Comparison of ENCODE assay signal across 8 mouse cellular contexts in genomic region chr11:115812095-115812494, GRCm38 (mm10). TPM values are rescaled to one million over a fixed set of nuclear protein-coding genes. Genes with fewer than 3 reads are reported as not detected.
DNase-seq lines count a peak whose midpoint lies in the region; ATAC-seq lines count a peak whose summit lies in the region.

No protein-coding gene starts in this region.

- DNase-seq in adrenal gland, adult 2 months, result peak; percentile 82
- DNase-seq in Muller cell, postnatal 12 days (ENCODE audit: inconsistent ontology term), result no peak
- no peak for DNase-seq in gastrocnemius, postnatal 4 days (ENCODE audit: low spot score in 2 of 2)

- H3K36me3 ChIP-seq in forebrain, embryonic 13.5 days (ENCODE audit: poor library complexity, severe bottlenecking), result peaks cover 14% of the 10 kb centered on the region
- peaks cover 3% of the 10 kb centered on the region; the same call in 1 of the 2 replicates for H3K36me3 ChIP-seq in hindbrain, embryonic 15.5 days
- peaks cover 40% of the 10 kb centered on the region for H3K36me3 ChIP-seq in liver, embryonic 12.5 days
- no peaks in the 10 kb centered on the region for H3K36me3 ChIP-seq in neural tube, embryonic 14.5 days (ENCODE audit: control insufficient read depth, insufficient read depth, low read length)

- peak overlapping the region; percentile 89 for H3K4me3 ChIP-seq in forebrain, embryonic 13.5 days
- H3K4me3 ChIP-seq in hindbrain, embryonic 15.5 days, result peak overlapping the region; percentile 59
- peak overlapping the region; percentile 93 for H3K4me3 ChIP-seq in liver, embryonic 12.5 days
- peak overlapping the region; percentile 89 for H3K4me3 ChIP-seq in neural tube, embryonic 14.5 days (ENCODE audit: low read depth, low read length)

- H3K4me1 ChIP-seq in forebrain, embryonic 13.5 days, result peaks cover 74% of the 10 kb centered on the region
- peaks cover 81% of the 10 kb centered on the region for H3K4me1 ChIP-seq in hindbrain, embryonic 15.5 days (replicated peaks)
- peaks cover 81% of the 10 kb centered on the region for H3K4me1 ChIP-seq in liver, embryonic 12.5 days
- H3K4me1 ChIP-seq in neural tube, embryonic 14.5 days (ENCODE audit: control insufficient read depth, insufficient read depth, low read length), result peaks cover 39% of the 10 kb centered on the region

- no peaks in the 10 kb centered on the region for H3K27me3 ChIP-seq in forebrain, embryonic 13.5 days
- H3K27me3 ChIP-seq in hindbrain, embryonic 15.5 days, result no peaks in the 10 kb centered on the region
- H3K27me3 ChIP-seq in liver, embryonic 12.5 days (replicated peaks), result no peaks in the 10 kb centered on the region
- H3K27me3 ChIP-seq in neural tube, embryonic 14.5 days (ENCODE audit: control insufficient read depth, insufficient read depth, low read length), result no peaks in the 10 kb centered on the region

- peak overlapping the region; percentile 79 for H3K9ac ChIP-seq in forebrain, embryonic 13.5 days
- peak overlapping the region; percentile 4; the same call in 1 of the 2 replicates for H3K9ac ChIP-seq in hindbrain, embryonic 15.5 days
- peak overlapping the region; percentile 90 for H3K9ac ChIP-seq in liver, embryonic 12.5 days
- peak overlapping the region; percentile 60 for H3K9ac ChIP-seq in neural tube, embryonic 14.5 days (replicated peaks; ENCODE audit: low read depth, low read length)

- H3K4me2 ChIP-seq in forebrain, embryonic 13.5 days, result peak overlapping the region; percentile 95
- peak overlapping the region; percentile 85 for H3K4me2 ChIP-seq in hindbrain, embryonic 15.5 days
- peak overlapping the region; percentile 99 for H3K4me2 ChIP-seq in liver, embryonic 12.5 days
- peak overlapping the region; percentile 97 for H3K4me2 ChIP-seq in neural tube, embryonic 14.5 days (ENCODE audit: low read depth, low read length)

- 0 out of 2 replicates have a peak overlapping the region, but pooled peaks have one; percentile 65 for H3K27ac ChIP-seq in forebrain, embryonic 13.5 days
- H3K27ac ChIP-seq in hindbrain, embryonic 15.5 days (replicated peaks), result peak overlapping the region; percentile 61
- H3K27ac ChIP-seq in liver, embryonic 12.5 days, result peak overlapping the region; percentile 82; the same call in 1 of the 2 replicates
- H3K27ac ChIP-seq in neural tube, embryonic 14.5 days (ENCODE audit: low read depth, low read length), result peak overlapping the region; percentile 40; the same call in 1 of the 2 replicates

- no peak for ATAC-seq in forebrain, embryonic 13.5 days
- ATAC-seq in hindbrain, embryonic 15.5 days (ENCODE audit: low FRiP score, low read depth), result no peak
- no peak for ATAC-seq in liver, embryonic 12.5 days
- no peak for ATAC-seq in neural tube, embryonic 14.5 days (ENCODE audit: low read depth)
- ATAC-seq in megakaryocyte-erythroid progenitor cell, adult 5-6 weeks (replicated peaks; ENCODE audit: low FRiP score, low TSS enrichment, poor library complexity, severe bottlenecking), result no peak

- WGBS in forebrain, embryonic 13.5 days, result 36% methylated on average over 7 of the region's 7 CpGs
- WGBS in hindbrain, embryonic 15.5 days, result 33% methylated on average over 7 of the region's 7 CpGs
- WGBS in liver, embryonic 12.5 days (ENCODE audit: insufficient replicate concordance), result 63% methylated on average over 7 of the region's 7 CpGs
- WGBS in neural tube, embryonic 14.5 days, result 46% methylated on average over 7 of the region's 7 CpGs

- no peaks in the 10 kb centered on the region for H3K9me3 ChIP-seq in forebrain, embryonic 13.5 days (replicated peaks)
- H3K9me3 ChIP-seq in hindbrain, embryonic 15.5 days, result no peaks in the 10 kb centered on the region
- H3K9me3 ChIP-seq in liver, embryonic 12.5 days (replicated peaks), result no peaks in the 10 kb centered on the region
- H3K9me3 ChIP-seq in neural tube, embryonic 14.5 days (ENCODE audit: control insufficient read depth, low read length), result no peaks in the 10 kb centered on the region

RNA-seq across cellular contexts. Expression of gene Caskin2, which starts 1.3 kb away (rescaled TPM):
- total RNA-seq in adrenal gland, adult 2 months (2021), result 10 to 100 TPM; 53.7 to 64.2 TPM
- 110 and 114 TPM in 2 replicates for polyA plus RNA-seq in adrenal gland, adult 2 months (2012; rRNA removed)
- polyA plus RNA-seq in forebrain, embryonic 13.5 days (2015; fragmentation: Nextera tagmentation; extraction: Ambion mirVana), result 10.7 and 13.3 TPM in 2 replicates
- 9.9 and 12.2 TPM in 2 replicates for polyA plus RNA-seq in hindbrain, embryonic 15.5 days (2015; fragmentation: Nextera tagmentation; extraction: Ambion mirVana)
- polyA plus RNA-seq in liver, embryonic 12.5 days (2016; fragmentation: Nextera tagmentation; extraction: Ambion mirVana), result 8.3 and 9.2 TPM in 2 replicates
- polyA plus RNA-seq in neural tube, embryonic 14.5 days (2014; fragmentation: Nextera tagmentation; extraction: Ambion mirVana), result 9.5 and 13.1 TPM in 2 replicates
- total RNA-seq in gastrocnemius, postnatal 4 days (2021), result 10 to 100 TPM; 26.1 to 26.8 TPM
- 9.5 and 9.8 TPM in 2 replicates for total RNA-seq in megakaryocyte-erythroid progenitor cell, adult 5-6 weeks (2014; fragmentation: Nextera tagmentation)
- total RNA-seq in megakaryocyte-erythroid progenitor cell, adult 5-6 weeks (2017), result 1.4 and 3.7 TPM in 2 replicates

RNA-seq across cellular contexts. Expression of gene Tsen54, which starts 2.4 kb away (rescaled TPM):
- total RNA-seq in adrenal gland, adult 2 months (2021), result 10 to 100 TPM; 15.8 to 20.7 TPM
- 43.9 and 61.6 TPM in 2 replicates for polyA plus RNA-seq in adrenal gland, adult 2 months (2012; rRNA removed)
- 23.2 and 23.9 TPM in 2 replicates for polyA plus RNA-seq in forebrain, embryonic 13.5 days (2015; fragmentation: Nextera tagmentation; extraction: Ambion mirVana)
- 22.3 and 23.6 TPM in 2 replicates for polyA plus RNA-seq in hindbrain, embryonic 15.5 days (2015; fragmentation: Nextera tagmentation; extraction: Ambion mirVana)
- polyA plus RNA-seq in liver, embryonic 12.5 days (2016; fragmentation: Nextera tagmentation; extraction: Ambion mirVana), result 23.5 and 25.6 TPM in 2 replicates
- 16.8 and 17.0 TPM in 2 replicates for polyA plus RNA-seq in neural tube, embryonic 14.5 days (2014; fragmentation: Nextera tagmentation; extraction: Ambion mirVana)
- total RNA-seq in gastrocnemius, postnatal 4 days (2021), result 10 to 100 TPM; 15.6 to 16.9 TPM
- total RNA-seq in megakaryocyte-erythroid progenitor cell, adult 5-6 weeks (2014; fragmentation: Nextera tagmentation), result 20.4 and 32.6 TPM in 2 replicates
- 16.8 and 17.1 TPM in 2 replicates for total RNA-seq in megakaryocyte-erythroid progenitor cell, adult 5-6 weeks (2017)

RNA-seq across cellular contexts. Expression of gene Llgl2, which starts 11.8 kb away (rescaled TPM):
- total RNA-seq in adrenal gland, adult 2 months (2021), result 10 to 100 TPM in 1 of 2 experiments, 1 to 10 TPM in 1; 7.6 to 13.1 TPM
- polyA plus RNA-seq in adrenal gland, adult 2 months (2012; rRNA removed), result 24.4 and 29.5 TPM in 2 replicates
- 0.68 and 1.2 TPM in 2 replicates for polyA plus RNA-seq in forebrain, embryonic 13.5 days (2015; fragmentation: Nextera tagmentation; extraction: Ambion mirVana)
- 1.3 TPM in 2 replicates for polyA plus RNA-seq in hindbrain, embryonic 15.5 days (2015; fragmentation: Nextera tagmentation; extraction: Ambion mirVana)
- polyA plus RNA-seq in liver, embryonic 12.5 days (2016; fragmentation: Nextera tagmentation; extraction: Ambion mirVana), result 13.4 and 14.3 TPM in 2 replicates
- polyA plus RNA-seq in neural tube, embryonic 14.5 days (2014; fragmentation: Nextera tagmentation; extraction: Ambion mirVana), result 0.50 and 0.80 TPM in 2 replicates
- total RNA-seq in gastrocnemius, postnatal 4 days (2021), result 10 to 100 TPM; 19.0 to 21.6 TPM
- total RNA-seq in megakaryocyte-erythroid progenitor cell, adult 5-6 weeks (2014; fragmentation: Nextera tagmentation), result 8.9 and 12.7 TPM in 2 replicates
- total RNA-seq in megakaryocyte-erythroid progenitor cell, adult 5-6 weeks (2017), result 4.0 and 8.0 TPM in 2 replicates

RNA-seq across cellular contexts. Expression of gene Myo15b, which starts 46.1 kb away (rescaled TPM):
- total RNA-seq in adrenal gland, adult 2 months (2021), result under 1 TPM in 1 of 2 experiments, not detected in 1; 0.35 TPM
- polyA plus RNA-seq in adrenal gland, adult 2 months (2012; rRNA removed), result 0.13 and 0.47 TPM in 2 replicates
- polyA plus RNA-seq in forebrain, embryonic 13.5 days (2015; fragmentation: Nextera tagmentation; extraction: Ambion mirVana), result 0.21 TPM in 1 of 2 replicates, not detected in the other
- 0.17 and 0.19 TPM in 2 replicates for polyA plus RNA-seq in hindbrain, embryonic 15.5 days (2015; fragmentation: Nextera tagmentation; extraction: Ambion mirVana)
- 0.38 and 0.83 TPM in 2 replicates for polyA plus RNA-seq in liver, embryonic 12.5 days (2016; fragmentation: Nextera tagmentation; extraction: Ambion mirVana)
- 0.28 and 0.35 TPM in 2 replicates for polyA plus RNA-seq in neural tube, embryonic 14.5 days (2014; fragmentation: Nextera tagmentation; extraction: Ambion mirVana)
- total RNA-seq in gastrocnemius, postnatal 4 days (2021), result under 1 TPM; 0.37 to 0.60 TPM
- 0.11 TPM in 1 of 2 replicates, not detected in the other for total RNA-seq in megakaryocyte-erythroid progenitor cell, adult 5-6 weeks (2014; fragmentation: Nextera tagmentation)
- 0.69 TPM in 1 of 2 replicates, not detected in the other for total RNA-seq in megakaryocyte-erythroid progenitor cell, adult 5-6 weeks (2017)

RNA-seq across cellular contexts. Expression of gene Tmem94, which starts 46.9 kb away (rescaled TPM):
- total RNA-seq in adrenal gland, adult 2 months (2021), result 10 to 100 TPM; 70.6 to 85.9 TPM
- polyA plus RNA-seq in adrenal gland, adult 2 months (2012; rRNA removed), result 158 and 165 TPM in 2 replicates
- 28.0 and 29.5 TPM in 2 replicates for polyA plus RNA-seq in forebrain, embryonic 13.5 days (2015; fragmentation: Nextera tagmentation; extraction: Ambion mirVana)
- 24.2 and 27.9 TPM in 2 replicates for polyA plus RNA-seq in hindbrain, embryonic 15.5 days (2015; fragmentation: Nextera tagmentation; extraction: Ambion mirVana)
- 16.9 and 17.0 TPM in 2 replicates for polyA plus RNA-seq in liver, embryonic 12.5 days (2016; fragmentation: Nextera tagmentation; extraction: Ambion mirVana)
- polyA plus RNA-seq in neural tube, embryonic 14.5 days (2014; fragmentation: Nextera tagmentation; extraction: Ambion mirVana), result 17.0 and 21.7 TPM in 2 replicates
- 10 to 100 TPM; 51.9 to 57.3 TPM for total RNA-seq in gastrocnemius, postnatal 4 days (2021)
- total RNA-seq in megakaryocyte-erythroid progenitor cell, adult 5-6 weeks (2014; fragmentation: Nextera tagmentation), result 29.0 and 44.6 TPM in 2 replicates
- 15.1 and 31.5 TPM in 2 replicates for total RNA-seq in megakaryocyte-erythroid progenitor cell, adult 5-6 weeks (2017)

Comparison
In these comparisons a context has a peak if more than half of its experiments do, and no peak if none do; other contexts are left out.
1. H3K9ac ChIP-seq: peak in every context shown above with its lines; median percentile 90 in liver, embryonic 12.5 days; 79 in forebrain, embryonic 13.5 days; 60 in neural tube, embryonic 14.5 days; 4 in hindbrain, embryonic 15.5 days.